Mouse (Mus musculus) ES-Bruce4 (cell line): ENCODE measurements at regions not wholly inside any gene's neighbourhood (a gene's known extent, or its start where the extent isn't known, plus 50 kb on each side); places are given as distances from the start of the nearest gene placed in this dataset.
A peak's percentile ranks its signal among the peaks of the same experiment; 100 is the strongest.

Source experiments
- CTCF ChIP-seq: IDR thresholded peaks from one replicate; pipeline ENCODE4 v1.8.1; 2011; ENCODE audit warnings: low read depth, low read length
- EP300 ChIP-seq: IDR thresholded peaks from 2 replicates; pipeline ENCODE4 v1.6.1; 2011; ENCODE audit warnings: low read depth, low read length; ENCODE audit not compliant: insufficient read depth

GRCm38 (mm10) chr1:90404717-90405487 lies 197.9 kb upstream of the Cops8 start:
- TF ChIP-seq CTCF (no peak), EP300 (peak; percentile 81)
